Mouse (Mus musculus) intestine, embryonic 14.5 days (tissue): ENCODE results near the gene Entr1. TPM values are rescaled to one million over a fixed set of nuclear protein-coding genes. Genes with fewer than 3 reads are reported as not detected.

ENCODE experiments used
- ATAC-seq: fragments of 200-750 bp; cut with Nextera tagmentation; replicated peaks from 2 replicates; pipeline ENCODE4 v1.8.0; 2017; ENCODE audit warnings: low read depth, moderate number of reproducible peaks, moderate TSS enrichment, moderate library complexity; ENCODE audit not compliant: low FRiP score, low TSS enrichment
- DNase-seq: peaks from one replicate; pipeline ENCODE4 v3.0.0-alpha.2; 2018; ENCODE audit warnings: low spot score
- H3K27ac ChIP-seq: fragments of 300-500 bp; sonication (generic); 2 replicates; pipeline ENCODE4 v1.5.1; 2014; ENCODE audit warnings: low read depth, mild to moderate bottlenecking, control low read depth
- H3K27me3 ChIP-seq: fragments of 300-500 bp; sonication (generic); replicated peaks from 2 replicates; pipeline ENCODE4 v1.6.1; 2014; ENCODE audit warnings: low read length, control low read depth; ENCODE audit not compliant: control insufficient read depth, insufficient read depth
- H3K36me3 ChIP-seq: fragments of 300-500 bp; sonication (generic); 2 replicates; pipeline ENCODE4 v1.6.1; 2014; ENCODE audit warnings: low read length, control low read depth; ENCODE audit not compliant: control insufficient read depth, insufficient read depth
- H3K4me1 ChIP-seq: fragments of 300-500 bp; sonication (generic); replicated peaks from 2 replicates; pipeline ENCODE4 v1.6.1; 2014; ENCODE audit warnings: low read length, control low read depth, mixed read lengths; ENCODE audit not compliant: control insufficient read depth, insufficient read depth
- H3K4me2 ChIP-seq: fragments of 300-500 bp; sonication (generic); 2 replicates; pipeline ENCODE4 v1.6.1; 2014; ENCODE audit warnings: low read length
- H3K4me3 ChIP-seq: fragments of 300-500 bp; sonication (generic); 2 replicates; pipeline ENCODE4 v1.5.1; 2014; ENCODE audit warnings: low read depth, low read length, control low read depth, mixed read lengths
- H3K9ac ChIP-seq: fragments of 300-500 bp; sonication (generic); 2 replicates; pipeline ENCODE4 v1.6.1; 2014; ENCODE audit warnings: mild to moderate bottlenecking, low read length
- H3K9me3 ChIP-seq: fragments of 300-500 bp; sonication (generic); 2 replicates; pipeline ENCODE4 v1.6.1; 2016; ENCODE audit warnings: low read length, control low read depth; ENCODE audit not compliant: control insufficient read depth
- WGBS: fragments of 180-500 bp; shearing (Covaris S2); extraction: QIAGEN DNeasy Blood & Tissue Kit; methylation state at CpG from one replicate; pipeline ENCODE4 v1.1.7; 2014; 5-methylcytosine and 5-hydroxymethylcytosine counted together
- polyA plus RNA-seq: library from polyadenylated mRNA; unstranded; fragments of >200 nt; fragmentation: Nextera tagmentation; extraction: Ambion mirVana; gene quantifications from 2 replicates; pipeline ENCODE4 v1.2.1, GENCODE M21; 2014

The Entr1 gene
- polyA plus RNA-seq, 1 experiment from 2014 or later = 96.2 TPM

- Histone ChIP-seq H3K27ac (no peak overlapping the region), H3K4me2 (no peak overlapping the region), H3K36me3 (peaks cover 95% of the 10 kb centered on the region), H3K4me3 (no peak overlapping the region), H3K9me3 (no peaks in the 10 kb centered on the region), H3K4me1 (no peaks in the 10 kb centered on the region), H3K9ac (no peak overlapping the region), H3K27me3 (no peaks in the 10 kb centered on the region)
- 96% methylated on average over 8 of the region's 8 CpGs for WGBS
- ATAC-seq (no peak), DNase-seq (no peak)
Observed at GRCm38 (mm10) chr2:26372396-26372795, 16.7 kb downstream of the Entr1 start.

- no peaks in the 10 kb centered on the region for H3K9me3 ChIP-seq
- DNase-seq (no peak), ATAC-seq (no peak)
- H3K27ac ChIP-seq = no peak overlapping the region
- peaks cover 94% of the 10 kb centered on the region for H3K36me3 ChIP-seq
- no peak overlapping the region for H3K4me3 ChIP-seq
- WGBS = 95% methylated on average over 1 of the region's 1 CpGs
- H3K27me3 ChIP-seq = no peaks in the 10 kb centered on the region
- no peak overlapping the region for H3K4me2 ChIP-seq
- no peaks in the 10 kb centered on the region for H3K4me1 ChIP-seq
- no peak overlapping the region for H3K9ac ChIP-seq
Observed at GRCm38 (mm10) chr2:26368572-26368971, 20.5 kb downstream of the Entr1 start.

GRCm38 (mm10) chr2:26367911-26368310 lies 21.2 kb downstream of the Entr1 start:
- Histone ChIP-seq H3K27ac (no peak overlapping the region), H3K4me3 (no peak overlapping the region), H3K9me3 (no peaks in the 10 kb centered on the region), H3K36me3 (peaks cover 87% of the 10 kb centered on the region), H3K9ac (no peak overlapping the region), H3K4me2 (no peak overlapping the region), H3K4me1 (no peaks in the 10 kb centered on the region), H3K27me3 (no peaks in the 10 kb centered on the region)
- DNase-seq = no peak
- no peak for ATAC-seq
- WGBS = 89% methylated on average over 6 of the region's 6 CpGs

- no peak for DNase-seq
- H3K4me2 ChIP-seq = no peak overlapping the region
- no peak overlapping the region for H3K9ac ChIP-seq
- WGBS = 80% methylated on average over 10 of the region's 10 CpGs
- no peaks in the 10 kb centered on the region for H3K9me3 ChIP-seq
- H3K4me1 ChIP-seq = no peaks in the 10 kb centered on the region
- no peak overlapping the region for H3K4me3 ChIP-seq
- H3K27ac ChIP-seq = no peak overlapping the region
- H3K27me3 ChIP-seq = no peaks in the 10 kb centered on the region
- ATAC-seq = no peak
- peaks cover 60% of the 10 kb centered on the region for H3K36me3 ChIP-seq
Observed at GRCm38 (mm10) chr2:26364738-26365465, 24.2 kb downstream of the Entr1 start.

DNA sequence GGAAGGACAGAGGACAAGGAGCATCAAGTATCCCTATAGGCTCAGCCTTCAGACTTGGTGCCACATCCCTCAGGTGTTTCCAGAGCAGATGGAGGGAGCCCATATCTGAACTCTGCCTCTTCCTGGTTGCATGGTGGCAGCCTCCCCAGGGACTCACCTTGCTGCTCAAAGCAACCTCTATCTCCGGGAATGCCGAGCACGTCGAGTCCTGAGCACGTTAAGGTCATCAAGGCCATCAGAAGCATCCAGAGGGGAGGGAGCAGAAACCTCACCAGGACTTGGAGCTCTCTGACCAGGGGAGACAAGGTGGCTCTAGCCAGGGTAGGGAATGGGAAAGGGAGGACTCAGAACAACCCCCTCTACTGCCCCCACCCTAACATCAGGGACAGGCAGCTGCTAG lies 25.6 kb downstream of the Entr1 start:
- Histone ChIP-seq H3K9me3 (no peaks in the 10 kb centered on the region), H3K4me2 (no peak overlapping the region), H3K4me3 (no peak overlapping the region), H3K27ac (no peak overlapping the region), H3K27me3 (no peaks in the 10 kb centered on the region), H3K36me3 (peaks cover 46% of the 10 kb centered on the region), H3K9ac (no peak overlapping the region), H3K4me1 (no peaks in the 10 kb centered on the region)
- ATAC-seq (no peak), DNase-seq (no peak)
- WGBS = 79% methylated on average over 5 of the region's 5 CpGs

DNA sequence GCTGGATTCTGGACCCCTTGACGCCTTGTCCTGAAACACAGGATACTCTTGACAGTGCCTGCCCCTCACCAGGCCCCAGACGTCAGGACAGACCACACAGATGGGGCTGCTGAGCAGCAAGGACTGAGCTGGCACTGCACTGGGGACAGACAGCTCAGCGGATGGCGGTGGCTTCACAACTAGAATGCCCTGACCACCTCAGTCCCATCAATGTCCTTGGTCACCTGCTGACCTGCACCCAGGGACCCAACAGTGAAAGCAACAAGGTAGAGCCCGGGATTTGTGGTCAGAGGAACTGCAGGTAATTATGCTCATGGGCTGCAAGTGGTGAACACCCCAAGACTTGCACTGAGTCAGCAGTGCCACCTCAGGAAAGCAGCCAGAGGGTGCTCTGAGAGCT lies 26.1 kb downstream of the Entr1 start:
- peaks cover 41% of the 10 kb centered on the region for H3K36me3 ChIP-seq

DNA sequence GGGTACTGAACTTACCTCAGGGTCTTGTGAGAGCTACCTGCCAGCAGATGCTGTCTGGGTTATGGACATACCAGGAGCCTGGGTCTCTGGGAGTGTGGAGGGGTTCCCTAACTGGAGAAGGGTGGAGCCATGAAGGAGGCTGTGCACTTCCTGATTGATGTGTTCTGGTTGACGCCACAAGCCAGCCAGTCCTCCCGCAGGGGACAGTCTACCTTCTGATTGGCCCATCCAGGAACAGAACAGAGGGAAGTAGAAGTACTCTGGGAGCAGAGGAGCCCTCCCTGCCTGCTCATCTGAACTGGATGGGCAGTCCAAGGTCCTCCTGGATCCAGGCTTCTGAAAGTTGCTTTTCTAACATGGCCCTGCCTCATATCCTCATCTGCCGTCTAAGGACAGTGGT lies 28.3 kb downstream of the Entr1 start, which contains the start of gene Card9:
Card9 (minus strand) TSS at position 147 of the 400 bp plus-strand sequence.
- H3K36me3 ChIP-seq = peaks cover 19% of the 10 kb centered on the region
- no peaks in the 10 kb centered on the region for H3K27me3 ChIP-seq
- no peak within 1 kb of the TSS for H3K9ac ChIP-seq
- H3K27ac ChIP-seq = no peak within 1 kb of the TSS
- no peaks in the 10 kb centered on the region for H3K4me1 ChIP-seq
- ATAC-seq (no peak), DNase-seq (no peak)
- 46% methylated on average over 3 of the region's 3 CpGs for WGBS
- no peak within 1 kb of the TSS for H3K4me2 ChIP-seq
- H3K4me3 ChIP-seq = no peak within 1 kb of the TSS
- no peaks in the 10 kb centered on the region for H3K9me3 ChIP-seq

More for the DNA sequence above, 26.1 kb downstream of the Entr1 start:
- Histone ChIP-seq H3K27me3 (no peaks in the 10 kb centered on the region), H3K4me3 (no peak overlapping the region), H3K9ac (no peak overlapping the region), H3K4me1 (no peaks in the 10 kb centered on the region), H3K9me3 (no peaks in the 10 kb centered on the region), H3K27ac (no peak overlapping the region), H3K4me2 (no peak overlapping the region)
- DNase-seq (no peak), ATAC-seq (no peak)
- WGBS = 85% methylated on average over 5 of the region's 5 CpGs

GRCm38 (mm10) chr2:26359983-26360382 lies 29.1 kb downstream of the Entr1 start:
- Histone ChIP-seq H3K36me3 (peaks cover 11% of the 10 kb centered on the region), H3K4me3 (no peak overlapping the region), H3K4me2 (no peak overlapping the region), H3K9me3 (no peaks in the 10 kb centered on the region), H3K27me3 (no peaks in the 10 kb centered on the region), H3K9ac (no peak overlapping the region), H3K4me1 (no peaks in the 10 kb centered on the region), H3K27ac (no peak overlapping the region)
- WGBS = 89% methylated on average over 6 of the region's 6 CpGs
- ATAC-seq (no peak), DNase-seq (no peak)

DNA sequence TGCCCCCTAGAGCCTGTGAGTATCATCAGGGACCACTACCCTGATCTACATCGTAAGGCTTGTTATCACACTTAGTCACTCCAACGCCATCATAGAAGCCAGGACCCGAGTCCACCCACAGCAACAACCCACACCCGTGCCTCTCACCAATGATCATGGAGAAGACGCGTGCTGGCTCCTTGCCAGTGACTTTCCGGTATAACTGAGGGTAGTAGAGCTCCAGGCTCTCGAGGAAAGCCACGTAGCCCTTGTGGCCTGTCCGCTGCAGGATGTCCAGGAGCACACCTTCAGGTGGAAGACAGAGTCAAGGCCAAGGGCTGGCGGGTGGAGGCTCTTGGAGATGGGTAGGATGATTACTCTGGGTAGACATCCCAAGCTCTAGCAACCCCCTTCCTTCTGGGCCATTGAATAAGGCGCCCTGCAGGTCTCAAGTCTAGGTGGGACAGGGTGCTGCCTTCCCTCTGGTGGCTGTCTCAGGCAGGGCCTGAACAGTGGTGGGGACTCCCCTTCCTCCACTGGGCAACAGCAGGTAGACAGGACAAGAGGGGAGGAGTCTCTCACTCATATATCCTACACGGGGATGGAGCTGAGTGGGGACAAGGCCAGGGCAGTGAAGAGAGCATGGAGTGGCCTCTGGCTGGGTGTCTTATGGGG lies 30.3 kb downstream of the Entr1 start:
- ATAC-seq = no peak
- no peak overlapping the region for H3K27ac ChIP-seq
- WGBS = 84% methylated on average over 13 of the region's 13 CpGs
- no peak for DNase-seq
- no peaks in the 10 kb centered on the region for H3K4me1 ChIP-seq
- no peaks in the 10 kb centered on the region for H3K9me3 ChIP-seq
- no peak overlapping the region for H3K4me3 ChIP-seq
- no peak overlapping the region for H3K9ac ChIP-seq
- peaks cover under 1% of the 10 kb centered on the region; the same call in 1 of the 2 replicates for H3K36me3 ChIP-seq
- H3K27me3 ChIP-seq = no peaks in the 10 kb centered on the region
- no peak overlapping the region for H3K4me2 ChIP-seq
